Mouse (Mus musculus): ENCODE measurements around the gene F10. TPM values are rescaled to one million over a fixed set of nuclear protein-coding genes. Genes with fewer than 3 reads are reported as not detected.
A peak's percentile ranks its signal among the peaks of the same experiment; 100 is the strongest.

Gene F10
- total and polyA plus RNA-seq, 3 experiments: not detected

GRCm38 (mm10) chr8:13104691-13105086 lies 67.6 kb downstream of the F10 start (continued):
- TF ChIP-seq MAX (IDR thresholded peaks at IDR 0.05; ENCODE audit: low read length): no peak; the same call in 1 of the 2 replicates
- peak; percentile 90 for TF ChIP-seq TCF12 (IDR thresholded peaks at IDR 0.05; ENCODE audit: low read depth, low read length)
- TF ChIP-seq USF2 (conservative IDR thresholded peaks at IDR 0.05; ENCODE audit: low read depth, low read length): no peak
- TF ChIP-seq ELF1 (IDR thresholded peaks at IDR 0.05; ENCODE audit: low read depth, low read length): peak; percentile 69
- peak; percentile 95 for TF ChIP-seq UBTF (IDR thresholded peaks at IDR 0.05; ENCODE audit: low read depth, low read length)
- TF ChIP-seq NRF1 (IDR thresholded peaks at IDR 0.05; ENCODE audit: low read depth, low read length): peak; percentile 49; the same call in 1 of the 2 replicates
- no peak for TF ChIP-seq E2F4 (IDR thresholded peaks at IDR 0.05; ENCODE audit: insufficient replicate concordance, low read depth, low read length)
- peak; percentile 57; the same call in 1 of the 2 replicates for TF ChIP-seq ZMIZ1 (IDR thresholded peaks at IDR 0.05; ENCODE audit: low read depth, low read length)
- TF ChIP-seq RCOR1 (conservative IDR thresholded peaks at IDR 0.05; ENCODE audit: low read depth, low read length): no peak
- TF ChIP-seq ETS1 (conservative IDR thresholded peaks at IDR 0.05; ENCODE audit: low read depth, low read length): peak; percentile 25; the same call in 1 of the 2 replicates

GRCm38 (mm10) chr8:13105087-13105881 lies 68.2 kb downstream of the F10 start, which contains the start of the genes Pcid2 and Cul4a:
TSS of gene Pcid2 (minus strand) at chr8:13105459.
TSS of gene Cul4a (plus strand) at chr8:13105621.
- in situ Hi-C loops (cut with MboI; ENCODE audit: low pct_ligation_motif_present, low pct_unique_long_range_greater_than_20kb, low sequenced_read_pairs): no loop called here
- peak within 1 kb of the TSS; percentile 81 for H3K9ac ChIP-seq (ENCODE audit: insufficient read depth, low read depth)
- H3K4me1 ChIP-seq (ENCODE audit: control insufficient read depth in 1 of 2, insufficient read depth in 2 of 2): peaks cover 6 to 13% of the 10 kb centered on the region in 2 experiments; a peak in 3 of 4 replicates
- peaks cover 2 to 23% of the 10 kb centered on the region in 2 experiments for H3K36me3 ChIP-seq (replicated peaks in 1 of 2; ENCODE audit: control insufficient read depth in 1 of 2, insufficient read depth in 1 of 2, low read length in 1 of 2)
- dilution Hi-C loops (cut with MboI; ENCODE audit: extremely low pct_ligation_motif_present, extremely low pct_unique_long_range_greater_than_20kb, low sequenced_read_pairs): no loop called here
- peak within 1 kb of the TSS; percentile 89 for H3K4me2 ChIP-seq (ENCODE audit: insufficient read depth, low read depth, poor library complexity, severe bottlenecking)
- peaks cover 13% of the 10 kb centered on the region for H3K79me2 ChIP-seq (replicated peaks; ENCODE audit: control insufficient read depth, extremely low read depth, insufficient read depth, poor library complexity, severe bottlenecking)
- H3K4me3 ChIP-seq (replicated peaks in 1 of 3; ENCODE audit: low read depth in 2 of 3, low read length in 2 of 3, poor library complexity in 1 of 3): peak within 1 kb of the TSS; percentile 98 to 100 (median 99)
- no peaks in the 10 kb centered on the region for H3K27me3 ChIP-seq (replicated peaks)
- no peaks in the 10 kb centered on the region for H3K9me3 ChIP-seq (replicated peaks; ENCODE audit: low read length)
- TF ChIP-seq MXI1 (IDR thresholded peaks at IDR 0.05; ENCODE audit: low read depth, low read length) (0 out of 2 replicates have a peak, but pooled peaks have one; percentile 20), HCFC1 (IDR thresholded peaks at IDR 0.05; ENCODE audit: low read depth, low read length) (peak; percentile 23; the same call in 1 of the 2 replicates), USF2 (conservative IDR thresholded peaks at IDR 0.05; ENCODE audit: low read depth, low read length) (no peak), ZMIZ1 (IDR thresholded peaks at IDR 0.05; ENCODE audit: low read depth, low read length) (peak; percentile 66; the same call in 1 of the 2 replicates), ELF1 (IDR thresholded peaks at IDR 0.05; ENCODE audit: low read depth, low read length) (no peak), USF1 (IDR thresholded peaks at IDR 0.05; ENCODE audit: low read depth, low read length) (no peak), RCOR1 (conservative IDR thresholded peaks at IDR 0.05; ENCODE audit: low read depth, low read length) (no peak), ETS1 (conservative IDR thresholded peaks at IDR 0.05; ENCODE audit: low read depth, low read length) (no peak), RAD21 (IDR thresholded peaks at IDR 0.05; ENCODE audit: low read depth, low read length) (peak; percentile 25; the same call in 1 of the 2 replicates), EP300 (IDR thresholded peaks at IDR 0.05; ENCODE audit: low read length) (no peak), JUN (IDR thresholded peaks at IDR 0.05; ENCODE audit: insufficient read depth, low read depth, low read length) (no peak), IRF4 (IDR thresholded peaks at IDR 0.05; ENCODE audit: low read depth, low read length) (no peak), E2F4 (IDR thresholded peaks at IDR 0.05; ENCODE audit: insufficient replicate concordance, low read depth, low read length) (no peak), MAX (IDR thresholded peaks at IDR 0.05; ENCODE audit: low read length) (peak; percentile 6; the same call in 1 of the 2 replicates), NRF1 (IDR thresholded peaks at IDR 0.05; ENCODE audit: low read depth, low read length) (peak; percentile 78), ZNF384 (IDR thresholded peaks at IDR 0.05; ENCODE audit: low read depth, low read length) (no peak), GABPA (IDR thresholded peaks at IDR 0.05; ENCODE audit: insufficient replicate concordance, low read depth, low read length) (no peak), CTCF (conservative IDR thresholded peaks at IDR 0.05 in 1 of 2, IDR thresholded peaks at IDR 0.05 in 1 of 2; ENCODE audit: low read depth in 2 of 2, low read length in 2 of 2) (peak in 1 of 2 experiments; percentile 70; a peak in 2 of 4 replicates), ZKSCAN1 (IDR thresholded peaks at IDR 0.05; ENCODE audit: borderline replicate concordance, low read depth, low read length) (no peak), MAFK (IDR thresholded peaks at IDR 0.05; ENCODE audit: insufficient replicate concordance, low read length) (no peak), TBP (conservative IDR thresholded peaks at IDR 0.05; ENCODE audit: low read depth, low read length) (no peak), ZC3H11A (IDR thresholded peaks at IDR 0.05; ENCODE audit: low read depth, low read length) (no peak), POLR2AphosphoS2 (IDR thresholded peaks at IDR 0.05; ENCODE audit: low read depth, low read length) (0 out of 2 replicates have a peak, but pooled peaks have one; percentile 28), KAT2A (IDR thresholded peaks at IDR 0.05; ENCODE audit: insufficient replicate concordance, low read length) (no peak), POLR2A (IDR thresholded peaks at IDR 0.05; ENCODE audit: low read depth, low read length) (peak; percentile 77), BHLHE40 (IDR thresholded peaks at IDR 0.05; ENCODE audit: low read depth, low read length) (no peak), SMC3 (IDR thresholded peaks at IDR 0.05; ENCODE audit: low read depth, low read length) (peak; percentile 29), NELFE (IDR thresholded peaks at IDR 0.05; ENCODE audit: low read depth, low read length) (peak; percentile 81), UBTF (IDR thresholded peaks at IDR 0.05; ENCODE audit: low read depth, low read length) (0 out of 2 replicates have a peak, but pooled peaks have one; percentile 43), TCF12 (IDR thresholded peaks at IDR 0.05; ENCODE audit: low read depth, low read length) (peak; percentile 50; the same call in 1 of the 2 replicates)
- DNase-seq (ENCODE audit: extremely low read depth): peak; percentile 96
- H3K27ac ChIP-seq (ENCODE audit: insufficient read depth, low read depth): peak within 1 kb of the TSS; percentile 34
